Mouse (Mus musculus): ENCODE data around the gene Rnaseh2c. TPM values are rescaled to one million over a fixed set of nuclear protein-coding genes. Genes with fewer than 3 reads are reported as not detected.

The Rnaseh2c gene
- polyA plus RNA-seq, 1 experiment from 2014 or later = 131 TPM

DNA sequence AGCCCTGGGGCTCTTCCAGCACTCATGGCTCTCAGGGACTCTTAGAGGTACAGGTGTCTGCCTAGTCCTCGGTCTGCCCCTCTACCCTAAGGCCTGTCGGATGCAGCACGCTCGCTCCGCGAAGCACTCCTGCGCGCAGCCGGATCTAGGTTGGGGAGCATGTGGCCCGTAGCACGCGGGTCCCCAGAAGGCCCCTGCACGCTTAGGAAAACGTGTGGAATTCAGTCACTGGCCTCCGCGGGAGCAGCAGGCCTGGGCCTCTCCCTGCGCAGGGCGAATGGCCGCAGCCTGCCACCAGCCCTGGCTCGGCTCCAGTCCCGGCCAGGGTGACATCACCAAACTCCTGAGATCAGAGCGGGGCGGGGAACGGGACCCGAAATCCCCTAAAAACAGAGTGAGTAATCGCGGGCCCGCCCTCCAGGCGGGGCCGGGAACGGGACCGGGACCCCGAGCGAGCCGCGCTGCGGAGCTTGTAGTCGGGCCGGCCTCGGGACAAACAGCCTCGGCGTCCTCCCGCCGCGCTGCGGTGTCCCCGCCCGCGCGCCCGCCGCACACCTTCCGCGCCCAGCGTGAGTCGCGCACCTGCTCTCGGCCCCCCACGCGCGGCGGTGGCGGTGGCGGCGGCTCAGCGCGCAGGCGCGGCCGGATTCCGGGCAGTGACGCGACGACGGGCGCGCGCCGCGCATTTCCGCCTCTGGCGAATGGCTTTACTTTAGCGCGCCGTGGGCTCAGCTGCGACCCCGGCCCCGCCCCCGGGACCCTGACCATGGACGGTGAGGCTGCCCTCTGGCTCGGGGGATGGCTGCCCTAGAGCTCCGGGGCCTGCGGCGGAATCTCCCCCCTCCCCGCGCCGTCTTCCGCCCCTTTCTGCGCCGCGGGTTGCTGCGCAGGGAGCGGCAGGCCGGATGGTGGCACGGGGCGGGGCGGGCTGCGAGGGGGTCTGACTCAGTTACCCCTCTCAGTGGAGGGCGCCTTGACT lies 35.7 kb downstream of the Rnaseh2c start, which contains the start of gene Rela:
TSS of gene Rela (plus strand) at position 415 of the 979 bp plus-strand sequence.
- peaks cover 12% of the 10 kb centered on the region for H3K36me3 ChIP-seq (ENCODE audit: control insufficient read depth, insufficient read depth, low read length)
- peak; percentile 87 for ATAC-seq

DNA sequence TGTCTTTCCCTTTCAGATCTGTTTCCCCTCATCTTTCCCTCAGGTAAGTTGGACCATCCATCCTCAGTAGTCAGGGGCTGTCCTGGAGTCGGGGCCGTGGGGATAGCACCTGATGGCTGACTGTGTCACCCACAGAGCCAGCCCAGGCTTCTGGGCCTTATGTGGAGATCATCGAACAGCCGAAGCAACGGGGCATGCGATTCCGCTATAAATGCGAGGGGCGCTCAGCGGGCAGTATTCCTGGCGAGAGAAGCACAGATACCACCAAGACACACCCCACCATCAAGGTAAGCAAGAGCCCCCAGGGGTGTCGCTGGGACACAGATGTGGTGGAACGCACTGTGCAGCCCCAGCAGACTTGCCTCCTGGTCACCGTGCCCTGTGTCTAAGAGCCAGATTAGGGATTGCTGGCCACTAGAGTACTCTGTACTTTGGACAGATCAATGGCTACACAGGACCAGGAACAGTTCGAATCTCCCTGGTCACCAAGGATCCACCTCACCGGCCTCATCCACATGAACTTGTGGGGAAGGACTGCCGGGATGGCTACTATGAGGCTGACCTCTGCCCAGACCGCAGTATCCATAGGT lies 36.8 kb downstream of the Rnaseh2c start:
- peaks cover 15% of the 10 kb centered on the region for H3K36me3 ChIP-seq (ENCODE audit: control insufficient read depth, insufficient read depth, low read length)
- peak overlapping the region; percentile 94 for H3K9ac ChIP-seq (ENCODE audit: low read depth, low read length)
- peak overlapping the region; percentile 92 for H3K27ac ChIP-seq (ENCODE audit: low read length)
- peaks cover 21% of the 10 kb centered on the region for H3K4me1 ChIP-seq (ENCODE audit: control insufficient read depth, insufficient read depth, low read length)
- H3K9me3 ChIP-seq (ENCODE audit: control insufficient read depth, low read length) = no peaks in the 10 kb centered on the region
- 86% methylated on average over 18 of the region's 18 CpGs for WGBS
- peak overlapping the region; percentile 70 for H3K4me3 ChIP-seq (ENCODE audit: low read length)
- ATAC-seq = no peak
- no peaks in the 10 kb centered on the region for H3K27me3 ChIP-seq (replicated peaks; ENCODE audit: control insufficient read depth, insufficient read depth, low read length)
- H3K4me2 ChIP-seq (ENCODE audit: low read depth, low read length) = peak overlapping the region; percentile 91

More for the DNA sequence above, 35.7 kb downstream of the Rnaseh2c start, which contains the start of gene Rela:
- under 1% methylated on average over 107 of the region's 109 CpGs for WGBS
- Histone ChIP-seq H3K27me3 (replicated peaks; ENCODE audit: control insufficient read depth, insufficient read depth, low read length) (no peaks in the 10 kb centered on the region), H3K4me3 (ENCODE audit: low read length) (peak within 1 kb of the TSS; percentile 70), H3K27ac (ENCODE audit: low read length) (peak within 1 kb of the TSS; percentile 92), H3K9ac (ENCODE audit: low read depth, low read length) (peak within 1 kb of the TSS; percentile 94), H3K4me1 (ENCODE audit: control insufficient read depth, insufficient read depth, low read length) (peaks cover 21% of the 10 kb centered on the region), H3K9me3 (ENCODE audit: control insufficient read depth, low read length) (no peaks in the 10 kb centered on the region), H3K4me2 (ENCODE audit: low read depth, low read length) (peak within 1 kb of the TSS; percentile 93)

DNA sequence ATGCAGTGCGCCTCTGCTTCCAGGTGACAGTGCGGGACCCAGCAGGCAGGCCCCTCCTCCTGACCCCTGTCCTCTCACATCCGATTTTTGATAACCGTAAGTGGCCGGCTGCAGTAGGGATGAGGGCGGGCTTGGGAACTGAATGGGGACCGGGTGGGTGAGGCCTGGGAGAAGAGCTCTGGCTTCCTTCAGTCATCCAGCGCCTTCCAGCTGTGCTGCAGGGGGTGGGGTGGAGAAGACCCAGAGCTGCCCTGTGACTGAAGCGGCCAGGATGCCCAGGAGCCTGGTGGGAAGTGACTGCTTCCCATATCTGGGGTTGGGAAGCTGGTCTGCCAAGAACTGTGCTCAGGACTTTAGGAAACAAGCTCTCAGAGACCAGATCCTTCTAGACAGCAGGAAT lies 38.7 kb downstream of the Rnaseh2c start:
- Histone ChIP-seq H3K27me3 (replicated peaks; ENCODE audit: control insufficient read depth, insufficient read depth, low read length) (no peaks in the 10 kb centered on the region), H3K9ac (ENCODE audit: low read depth, low read length) (no peak overlapping the region), H3K4me2 (ENCODE audit: low read depth, low read length) (no peak overlapping the region), H3K36me3 (ENCODE audit: control insufficient read depth, insufficient read depth, low read length) (peaks cover 22% of the 10 kb centered on the region), H3K4me3 (ENCODE audit: low read length) (no peak overlapping the region), H3K27ac (ENCODE audit: low read length) (no peak overlapping the region), H3K4me1 (ENCODE audit: control insufficient read depth, insufficient read depth, low read length) (peaks cover 21% of the 10 kb centered on the region), H3K9me3 (ENCODE audit: control insufficient read depth, low read length) (no peaks in the 10 kb centered on the region)
- no peak for ATAC-seq
- 59% methylated on average over 9 of the region's 9 CpGs for WGBS

DNA sequence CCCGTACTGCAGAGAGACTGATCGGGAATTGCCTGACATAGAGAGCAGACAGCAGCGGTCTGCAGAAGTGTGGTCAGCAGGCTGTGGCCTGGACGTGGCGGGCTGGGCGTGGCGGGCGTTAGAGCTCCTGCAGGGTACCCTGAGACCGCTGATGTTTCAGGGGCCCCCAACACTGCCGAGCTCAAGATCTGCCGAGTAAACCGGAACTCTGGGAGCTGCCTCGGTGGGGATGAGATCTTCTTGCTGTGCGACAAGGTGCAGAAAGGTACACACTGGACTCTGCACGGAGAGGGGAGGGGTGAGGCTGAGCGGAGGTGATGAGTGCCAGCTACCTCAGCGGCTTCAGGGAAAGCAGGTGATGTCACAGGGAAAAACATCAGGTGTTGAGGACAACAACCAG lies 39.3 kb downstream of the Rnaseh2c start:
- Histone ChIP-seq H3K4me1 (ENCODE audit: control insufficient read depth, insufficient read depth, low read length) (peaks cover 20% of the 10 kb centered on the region), H3K9ac (ENCODE audit: low read depth, low read length) (no peak overlapping the region), H3K4me3 (ENCODE audit: low read length) (no peak overlapping the region), H3K27ac (ENCODE audit: low read length) (no peak overlapping the region), H3K27me3 (replicated peaks; ENCODE audit: control insufficient read depth, insufficient read depth, low read length) (no peaks in the 10 kb centered on the region), H3K9me3 (ENCODE audit: control insufficient read depth, low read length) (no peaks in the 10 kb centered on the region), H3K36me3 (ENCODE audit: control insufficient read depth, insufficient read depth, low read length) (peaks cover 28% of the 10 kb centered on the region), H3K4me2 (ENCODE audit: low read depth, low read length) (no peak overlapping the region)
- ATAC-seq = no peak
- WGBS = 88% methylated on average over 17 of the region's 17 CpGs

DNA sequence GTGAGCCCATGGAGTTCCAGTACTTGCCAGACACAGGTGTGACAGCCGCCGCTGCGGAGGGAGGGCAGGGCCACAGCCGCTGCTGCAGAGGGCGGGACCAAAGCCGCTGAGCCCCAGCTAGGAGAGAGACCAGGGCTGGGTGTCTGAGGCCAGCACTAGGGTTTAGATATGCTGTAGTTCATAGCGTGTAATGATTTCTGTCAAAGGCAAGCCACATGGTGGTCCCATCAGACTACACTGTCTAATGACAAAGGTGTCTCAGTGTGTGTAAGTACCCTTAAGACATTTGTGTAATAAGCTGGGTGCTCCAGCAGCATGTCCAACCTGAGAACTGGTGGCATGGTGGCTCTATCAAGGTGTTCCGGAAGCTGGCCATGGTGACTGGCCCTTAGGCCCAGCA lies 40.0 kb downstream of the Rnaseh2c start:
- no peak overlapping the region for H3K9ac ChIP-seq (ENCODE audit: low read depth, low read length)
- WGBS = 82% methylated on average over 8 of the region's 8 CpGs
- H3K4me3 ChIP-seq (ENCODE audit: low read length) = no peak overlapping the region
- H3K36me3 ChIP-seq (ENCODE audit: control insufficient read depth, insufficient read depth, low read length) = peaks cover 30% of the 10 kb centered on the region
- no peaks in the 10 kb centered on the region for H3K9me3 ChIP-seq (ENCODE audit: control insufficient read depth, low read length)
- no peaks in the 10 kb centered on the region for H3K27me3 ChIP-seq (replicated peaks; ENCODE audit: control insufficient read depth, insufficient read depth, low read length)
- no peak overlapping the region for H3K27ac ChIP-seq (ENCODE audit: low read length)
- H3K4me2 ChIP-seq (ENCODE audit: low read depth, low read length) = no peak overlapping the region
- ATAC-seq = no peak
- H3K4me1 ChIP-seq (ENCODE audit: control insufficient read depth, insufficient read depth, low read length) = peaks cover 18% of the 10 kb centered on the region

DNA sequence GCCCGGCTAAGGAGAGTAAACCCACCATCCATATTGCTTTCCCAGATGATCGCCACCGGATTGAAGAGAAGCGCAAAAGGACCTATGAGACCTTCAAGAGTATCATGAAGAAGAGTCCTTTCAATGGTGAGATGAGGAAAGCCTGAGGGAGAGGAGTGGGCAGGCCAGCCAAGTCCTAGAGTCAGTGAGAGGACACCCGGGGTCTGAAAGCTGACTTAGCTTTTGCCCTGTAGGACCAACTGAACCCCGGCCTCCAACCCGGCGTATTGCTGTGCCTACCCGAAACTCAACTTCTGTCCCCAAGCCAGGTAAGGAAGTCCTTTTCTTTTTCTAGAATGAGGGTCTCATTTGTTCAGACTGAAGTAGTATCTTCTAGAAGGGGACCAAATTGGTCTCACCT lies 43.6 kb downstream of the Rnaseh2c start:
- no peak overlapping the region for H3K9ac ChIP-seq (ENCODE audit: low read depth, low read length)
- no peak overlapping the region for H3K4me2 ChIP-seq (ENCODE audit: low read depth, low read length)
- no peak for ATAC-seq
- 95% methylated on average over 9 of the region's 9 CpGs for WGBS
- H3K27ac ChIP-seq (ENCODE audit: low read length) = no peak overlapping the region
- no peaks in the 10 kb centered on the region for H3K9me3 ChIP-seq (ENCODE audit: control insufficient read depth, low read length)
- H3K4me3 ChIP-seq (ENCODE audit: low read length) = no peak overlapping the region
- no peaks in the 10 kb centered on the region for H3K27me3 ChIP-seq (replicated peaks; ENCODE audit: control insufficient read depth, insufficient read depth, low read length)
- peaks cover 38% of the 10 kb centered on the region for H3K36me3 ChIP-seq (ENCODE audit: control insufficient read depth, insufficient read depth, low read length)
- H3K4me1 ChIP-seq (ENCODE audit: control insufficient read depth, insufficient read depth, low read length) = peaks cover 12% of the 10 kb centered on the region

DNA sequence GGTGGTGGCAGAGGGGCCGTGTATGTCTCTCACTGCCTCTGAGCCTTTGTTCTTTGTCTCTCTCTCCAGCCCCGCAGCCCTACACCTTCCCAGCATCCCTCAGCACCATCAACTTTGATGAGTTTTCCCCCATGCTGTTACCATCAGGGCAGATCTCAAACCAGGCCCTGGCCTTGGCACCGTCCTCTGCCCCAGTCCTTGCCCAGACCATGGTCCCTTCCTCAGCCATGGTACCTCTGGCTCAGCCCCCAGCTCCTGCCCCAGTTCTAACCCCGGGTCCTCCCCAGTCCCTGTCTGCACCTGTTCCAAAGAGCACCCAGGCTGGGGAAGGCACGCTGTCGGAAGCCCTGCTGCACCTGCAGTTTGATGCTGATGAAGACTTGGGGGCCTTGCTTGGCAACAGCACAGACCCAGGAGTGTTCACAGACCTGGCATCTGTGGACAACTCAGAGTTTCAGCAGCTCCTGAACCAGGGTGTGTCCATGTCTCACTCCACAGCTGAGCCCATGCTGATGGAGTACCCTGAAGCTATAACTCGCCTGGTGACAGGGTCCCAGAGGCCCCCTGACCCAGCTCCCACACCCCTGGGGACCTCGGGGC lies 45.2 kb downstream of the Rnaseh2c start:
- 90% methylated on average over 8 of the region's 8 CpGs for WGBS
- no peak overlapping the region for H3K4me3 ChIP-seq (ENCODE audit: low read length)
- peaks cover 30% of the 10 kb centered on the region for H3K36me3 ChIP-seq (ENCODE audit: control insufficient read depth, insufficient read depth, low read length)
- no peak overlapping the region for H3K4me2 ChIP-seq (ENCODE audit: low read depth, low read length)
- no peaks in the 10 kb centered on the region for H3K27me3 ChIP-seq (replicated peaks; ENCODE audit: control insufficient read depth, insufficient read depth, low read length)
- H3K9me3 ChIP-seq (ENCODE audit: control insufficient read depth, low read length) = no peaks in the 10 kb centered on the region
- H3K9ac ChIP-seq (ENCODE audit: low read depth, low read length) = no peak overlapping the region
- no peak for ATAC-seq
- peaks cover 12% of the 10 kb centered on the region for H3K4me1 ChIP-seq (ENCODE audit: control insufficient read depth, insufficient read depth, low read length)
- H3K27ac ChIP-seq (ENCODE audit: low read length) = no peak overlapping the region

DNA sequence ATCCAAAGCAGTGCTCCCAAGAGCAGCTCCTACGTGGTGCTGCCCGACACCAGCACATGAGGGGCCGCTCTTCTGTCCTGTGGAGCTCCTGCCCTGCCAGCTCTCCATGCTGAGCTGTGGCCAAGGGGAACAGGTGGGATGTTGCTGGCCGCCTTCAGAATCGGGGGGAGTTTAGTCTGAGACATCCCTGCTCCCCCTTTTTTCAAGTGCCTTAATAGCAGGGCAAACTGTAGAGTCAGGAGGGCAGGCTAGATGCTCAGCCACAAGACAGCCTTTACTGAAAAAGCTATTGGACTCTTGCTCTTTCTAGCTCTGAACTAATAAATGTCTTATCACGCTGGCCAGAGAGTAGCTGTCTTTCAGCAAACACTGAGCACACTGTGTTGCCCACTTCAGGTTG lies 46.1 kb downstream of the Rnaseh2c start:
- Histone ChIP-seq H3K27me3 (replicated peaks; ENCODE audit: control insufficient read depth, insufficient read depth, low read length) (no peaks in the 10 kb centered on the region), H3K4me3 (ENCODE audit: low read length) (no peak overlapping the region), H3K9ac (ENCODE audit: low read depth, low read length) (peak overlapping the region; percentile 57; the same call in 1 of the 2 replicates), H3K4me1 (ENCODE audit: control insufficient read depth, insufficient read depth, low read length) (peaks cover 12% of the 10 kb centered on the region), H3K36me3 (ENCODE audit: control insufficient read depth, insufficient read depth, low read length) (peaks cover 29% of the 10 kb centered on the region), H3K9me3 (ENCODE audit: control insufficient read depth, low read length) (no peaks in the 10 kb centered on the region), H3K27ac (ENCODE audit: low read length) (no peak overlapping the region; the same call in 1 of the 2 replicates), H3K4me2 (ENCODE audit: low read depth, low read length) (no peak overlapping the region)
- no peak for ATAC-seq
- 91% methylated on average over 6 of the region's 6 CpGs for WGBS
